Mouse (Mus musculus) G1E (cell line): ENCODE results near the gene Acot4.
"Not testable (repeated sequence)": the region's sequence is repeated elsewhere in the genome, so short reads cannot be mapped to it uniquely, and the experiment has no call there.

Experiments used
- CTCF ChIP-seq: IDR thresholded peaks from 2 replicates; pipeline ENCODE4 v1.5.1; 2012; ENCODE audit warnings: low read depth, low read length, inconsistent platforms, mixed read lengths
- GATA1 ChIP-seq: IDR thresholded peaks from 2 replicates; pipeline ENCODE4 v1.6.1; 2012; ENCODE audit warnings: borderline replicate concordance, low read length, inconsistent platforms, mixed read lengths
- TAL1 ChIP-seq: conservative IDR thresholded peaks from 2 replicates; pipeline ENCODE4 v1.6.1; 2012; ENCODE audit warnings: low read depth, low read length, inconsistent platforms, mixed read lengths

- TF ChIP-seq CTCF, GATA1, TAL1: not testable (repeated sequence)
Measured at GRCm38 (mm10) chr12:84022266-84022665, 15.9 kb upstream of the Acot4 start.
